Mouse (Mus musculus) Patski (cell line): ENCODE results near the gene 4933424G06Rik. TPM values are rescaled to one million over a fixed set of nuclear protein-coding genes. Genes with fewer than 3 reads are reported as not detected.

ENCODE experiments used
- ATAC-seq: fragments of 100-300 bp; one replicate; pipeline ENCODE4 v1.8.0; 2021
- CTCF ChIA-PET: fragments of 350-600 bp; sonication (Branson Sonifier 250); formaldehyde crosslinking; loops from one replicate; lab custom pipeline; 2022; ENCODE audit warnings: inconsistent platforms; lab: Charles Lee
- POLR2A ChIA-PET: fragments of 350-600 bp; sonication (Branson Sonifier 250); formaldehyde crosslinking; loops from one replicate; lab custom pipeline; 2022; ENCODE audit warnings: antibody characterized with exemption, inconsistent platforms; lab: Charles Lee
- DNase-seq: peaks from one replicate; pipeline ENCODE4 v3.0.0-alpha.2; 2011; ENCODE audit warnings: low read depth, low spot score
- H3K27me3 ChIP-seq: fragments of 371-371 bp; one replicate; pipeline ENCODE4 v1.5.1; 2021
- CTCF ChIP-seq: fragments of 100-300 bp; IDR thresholded peaks from one replicate; pipeline ENCODE4 v1.5.1; 2021
- in situ Hi-C: fragments of 300-500 bp; cut with MboI; formaldehyde crosslinking; loops from 3 replicates; pipeline ENCODE4 v1.11.1; 2018; ENCODE audit warnings: low pct_unique_long_range_greater_than_20kb, mixed read lengths
- polyA plus RNA-seq: library from polyadenylated mRNA; unstranded; gene quantifications from one replicate; pipeline ENCODE4 v1.2.3, GENCODE M21; 2021

The 4933424G06Rik gene
- polyA plus RNA-seq, 1 experiment from 2014 or later: 0.23 TPM

GRCm38 (mm10) chr1:36786377-36786776 lies 76.4 kb downstream of the 4933424G06Rik start:
- ChIA-PET POLR2A (no interaction called here), CTCF (interaction anchor here (1.2 kb wide), 2 partner anchors 14 to 464 kb away, joined by 3 to 4 read pairs; no protein-coding TSS in a partner anchor)
- in situ Hi-C loops: loop anchor here (25.0 kb wide), 2 partner anchors 601 to 851 kb away; no protein-coding TSS in a partner anchor
- no peak for TF ChIP-seq CTCF
- no peak for ATAC-seq
- peaks cover 4% of the 10 kb centered on the region for H3K27me3 ChIP-seq
- DNase-seq: no peak

GRCm38 (mm10) chr1:36789416-36789815 lies 79.5 kb downstream of the 4933424G06Rik start:
- in situ Hi-C loops: loop anchor here (25.0 kb wide), 2 partner anchors 598 to 848 kb away; no protein-coding TSS in a partner anchor
- POLR2A ChIA-PET: no interaction called here
- no peak for DNase-seq
- no peak for ATAC-seq
- CTCF ChIA-PET: interaction anchor here (1.1 kb wide), 1 partner anchor 29 kb away, joined by 3 read pairs; no protein-coding TSS in a partner anchor
- no peaks in the 10 kb centered on the region for H3K27me3 ChIP-seq
- no peak for TF ChIP-seq CTCF

- no peaks in the 10 kb centered on the region for H3K27me3 ChIP-seq
- DNase-seq (no peak), ATAC-seq (no peak)
- in situ Hi-C loops: loop anchor here (25.0 kb wide), 2 partner anchors 591 to 841 kb away; no protein-coding TSS in a partner anchor
- CTCF ChIA-PET: interaction anchor here (1.4 kb wide), 1 partner anchor 26 kb away, joined by 3 read pairs; no protein-coding TSS in a partner anchor
- POLR2A ChIA-PET: no interaction called here
- no peak for TF ChIP-seq CTCF
Measured at GRCm38 (mm10) chr1:36796711-36797110, 86.8 kb downstream of the 4933424G06Rik start.

GRCm38 (mm10) chr1:36797481-36797880 lies 87.5 kb downstream of the 4933424G06Rik start:
- CTCF ChIA-PET: interaction anchor here (1.4 kb wide), 2 partner anchors 10 to 25 kb away, joined by 3 to 4 read pairs; no protein-coding TSS in a partner anchor
- in situ Hi-C loops: loop anchor here (25.0 kb wide), 2 partner anchors 590 to 840 kb away; no protein-coding TSS in a partner anchor
- DNase-seq (no peak), ATAC-seq (no peak)
- TF ChIP-seq CTCF: no peak
- H3K27me3 ChIP-seq: no peaks in the 10 kb centered on the region
- POLR2A ChIA-PET: no interaction called here

GRCm38 (mm10) chr1:36800379-36801011 lies 90.5 kb downstream of the 4933424G06Rik start:
- in situ Hi-C loops: no loop called here
- no peak for DNase-seq
- ChIA-PET CTCF (interaction anchor here (0.7 to 1.3 kb wide), 3 partner anchors 11 to 450 kb away, joined by 3 read pairs; no protein-coding TSS in a partner anchor), POLR2A (interaction anchor here (0.6 to 0.7 kb wide), 3 partner anchors 8 to 9 kb away, joined by 3 to 5 read pairs (median 4); no protein-coding TSS in a partner anchor)
- no peak for ATAC-seq
- no peak for TF ChIP-seq CTCF
- H3K27me3 ChIP-seq: no peaks in the 10 kb centered on the region

- ATAC-seq (no peak), DNase-seq (no peak)
- H3K27me3 ChIP-seq: no peaks in the 10 kb centered on the region
- ChIA-PET CTCF (interaction anchor here (0.7 to 1.2 kb wide), 2 partner anchors 11 to 447 kb away, joined by 3 to 4 read pairs; no protein-coding TSS in a partner anchor), POLR2A (no interaction called here)
- no peak for TF ChIP-seq CTCF
- in situ Hi-C loops: no loop called here
Measured at GRCm38 (mm10) chr1:36804259-36804658, 94.3 kb downstream of the 4933424G06Rik start.

- in situ Hi-C loops: no loop called here
- H3K27me3 ChIP-seq: no peaks in the 10 kb centered on the region
- ChIA-PET POLR2A (interaction anchor here (0.7 kb wide), 1 partner anchor 16 kb away, joined by 4 read pairs; no protein-coding TSS in a partner anchor), CTCF (interaction anchor here (0.7 to 1.2 kb wide), 3 partner anchors 9 to 446 kb away, joined by 3 to 5 read pairs (median 4); no protein-coding TSS in a partner anchor)
- TF ChIP-seq CTCF: no peak
- ATAC-seq (no peak), DNase-seq (no peak)
Measured at GRCm38 (mm10) chr1:36804833-36805232, 94.9 kb downstream of the 4933424G06Rik start.

- DNase-seq (no peak), ATAC-seq (no peak)
- in situ Hi-C loops: no loop called here
- TF ChIP-seq CTCF: no peak
- ChIA-PET POLR2A (no interaction called here), CTCF (no interaction called here)
- H3K27me3 ChIP-seq: no peaks in the 10 kb centered on the region
Measured at GRCm38 (mm10) chr1:36806181-36806905, 96.4 kb downstream of the 4933424G06Rik start.

- TF ChIP-seq CTCF: no peak
- H3K27me3 ChIP-seq: no peaks in the 10 kb centered on the region
- in situ Hi-C loops: no loop called here
- CTCF ChIA-PET: no interaction called here
- ATAC-seq: no peak
- DNase-seq: no peak
- POLR2A ChIA-PET: no interaction called here
Measured at GRCm38 (mm10) chr1:36807086-36807485, 97.1 kb downstream of the 4933424G06Rik start.

Other genes with a start within 250 kb of the 4933424G06Rik start
- 5.7 TPM for gene Cnnm4, start 238.5 kb upstream of the 4933424G06Rik start, polyA plus RNA-seq
- 19.2 TPM for gene Cnnm3, start 198.3 kb upstream of the 4933424G06Rik start, polyA plus RNA-seq
- 8.2 TPM for gene Ankrd23, start 173.3 kb upstream of the 4933424G06Rik start, polyA plus RNA-seq
- gene Gm42417, start 170.7 kb upstream of the 4933424G06Rik start, polyA plus RNA-seq: 0.68 TPM
- gene Ankrd39, start 162.7 kb upstream of the 4933424G06Rik start, polyA plus RNA-seq: 11.5 TPM
- gene Sema4c, start 151.8 kb upstream of the 4933424G06Rik start, polyA plus RNA-seq: 20.4 TPM
- not detected for gene Fam178b, start 27.0 kb upstream of the 4933424G06Rik start, polyA plus RNA-seq
- gene Cox5b, start 18.7 kb upstream of the 4933424G06Rik start, polyA plus RNA-seq: 483 TPM
- gene Actr1b, start 4.3 kb downstream of the 4933424G06Rik start, polyA plus RNA-seq: 170 TPM
- gene Zap70, start 51.6 kb downstream of the 4933424G06Rik start, polyA plus RNA-seq: 0.13 TPM
- gene Tmem131, start 233.5 kb downstream of the 4933424G06Rik start, polyA plus RNA-seq: 44.4 TPM